Mouse (Mus musculus) liver, postnatal 0 days (tissue): ENCODE data around the gene Gm20388.

Experiments used
- CTCF ChIP-seq: sonication (generic); IDR thresholded peaks from 2 replicates; pipeline ENCODE4 v1.5.1; 2016; ENCODE audit warnings: antibody characterized with exemption, low read depth
- EP300 ChIP-seq: IDR thresholded peaks from 2 replicates; pipeline ENCODE4 v1.6.1; 2016; ENCODE audit warnings: antibody characterized with exemption, low read depth, mild to moderate bottlenecking

- no peak for TF ChIP-seq CTCF
- TF ChIP-seq EP300, result no peak
Observed at GRCm38 (mm10) chr8:123442351-123442750, 3531.7 kb downstream of the Gm20388 start.
